Mouse (Mus musculus) liver, adult 2 months (tissue): ENCODE results near the gene Prr11.

Experiments
- CTCF ChIP-seq: fragments of 200-500 bp; IDR thresholded peaks from 2 replicates; pipeline ENCODE4 v1.5.1; 2011; ENCODE audit warnings: low read depth, low read length, control low read depth
- POLR2A ChIP-seq: fragments of 200-500 bp; IDR thresholded peaks from 2 replicates; pipeline ENCODE4 v1.6.1; 2011; ENCODE audit warnings: low read length, control low read depth; ENCODE audit not compliant: insufficient read depth; ENCODE audit errors: extremely low read depth

GRCm38 (mm10) chr11:87085461-87085860, 23.0 kb downstream of the Prr11 start:
- TF ChIP-seq POLR2A (no peak), CTCF (no peak)
